Mouse (Mus musculus) forebrain, postnatal 0 days (tissue): Measurements from ENCODE around the gene Twsg1. TPM values are rescaled to one million over a fixed set of nuclear protein-coding genes. Genes with fewer than 3 reads are reported as not detected.

ENCODE experiments used
- ATAC-seq: fragments of 200-750 bp; cut with Nextera tagmentation; 2 replicates; pipeline ENCODE4 v1.8.0; 2017; ENCODE audit warnings: mild to moderate bottlenecking, moderate library complexity
- DNase-seq: peaks from one replicate; pipeline ENCODE4 v3.0.0-alpha.2; 2015
- H3K27ac ChIP-seq: fragments of 300-500 bp; sonication (generic); 2 replicates; pipeline ENCODE4 v1.5.1; 2014; ENCODE audit warnings: low read depth, mild to moderate bottlenecking, antibody characterized with exemption, low read length, moderate library complexity, mixed read lengths
- H3K27me3 ChIP-seq: fragments of 300-500 bp; sonication (generic); 2 replicates; pipeline ENCODE4 v1.6.1; 2014; ENCODE audit warnings: mild to moderate bottlenecking, low read length, mixed read lengths; ENCODE audit not compliant: insufficient read depth
- H3K36me3 ChIP-seq: fragments of 300-500 bp; sonication (generic); 2 replicates; pipeline ENCODE4 v1.6.1; 2014; ENCODE audit warnings: mild to moderate bottlenecking, moderate library complexity; ENCODE audit not compliant: insufficient read depth
- H3K4me1 ChIP-seq: fragments of 300-500 bp; sonication (generic); 2 replicates; pipeline ENCODE4 v1.6.1; 2014; ENCODE audit warnings: antibody characterized with exemption; ENCODE audit not compliant: insufficient read depth
- H3K4me2 ChIP-seq: fragments of 300-500 bp; sonication (generic); 2 replicates; pipeline ENCODE4 v1.6.1; 2014; ENCODE audit warnings: low read depth, mild to moderate bottlenecking, moderate library complexity
- H3K4me3 ChIP-seq: fragments of 300-500 bp; sonication (generic); 2 replicates; pipeline ENCODE4 v1.5.1; 2014; ENCODE audit warnings: low read depth, low read length, mixed read lengths
- H3K9ac ChIP-seq: fragments of 300-500 bp; sonication (generic); 2 replicates; pipeline ENCODE4 v1.6.1; 2014; ENCODE audit warnings: mild to moderate bottlenecking
- H3K9me3 ChIP-seq: fragments of 300-500 bp; sonication (generic); 2 replicates; pipeline ENCODE4 v1.6.1; 2016; ENCODE audit warnings: low read length
- CTCF ChIP-seq: sonication (generic); IDR thresholded peaks from 2 replicates; pipeline ENCODE4 v1.5.1; 2016; ENCODE audit warnings: antibody characterized with exemption, control low read depth, low read depth
- WGBS: fragments of 180-500 bp; shearing (Covaris S2); extraction: QIAGEN DNeasy Blood & Tissue Kit; methylation state at CpG from one replicate; pipeline ENCODE4 v1.1.7; 2014; 5-methylcytosine and 5-hydroxymethylcytosine counted together
- polyA plus RNA-seq: library from polyadenylated mRNA; unstranded; fragments of >200 nt; fragmentation: Nextera tagmentation; extraction: Ambion mirVana; gene quantifications from 2 replicates; pipeline ENCODE4 v1.2.1, GENCODE M21; 2015
- total RNA-seq: library from RNA; depleted of rRNA; stranded (reverse); fragments of >200 nt; gene quantifications from 2 replicates; pipeline ENCODE4 v1.2.3, GENCODE M21; 2014

Gene Twsg1
- total and polyA plus RNA-seq, 2 experiments from 2014 or later, result 46.1 to 50.2 TPM

DNA sequence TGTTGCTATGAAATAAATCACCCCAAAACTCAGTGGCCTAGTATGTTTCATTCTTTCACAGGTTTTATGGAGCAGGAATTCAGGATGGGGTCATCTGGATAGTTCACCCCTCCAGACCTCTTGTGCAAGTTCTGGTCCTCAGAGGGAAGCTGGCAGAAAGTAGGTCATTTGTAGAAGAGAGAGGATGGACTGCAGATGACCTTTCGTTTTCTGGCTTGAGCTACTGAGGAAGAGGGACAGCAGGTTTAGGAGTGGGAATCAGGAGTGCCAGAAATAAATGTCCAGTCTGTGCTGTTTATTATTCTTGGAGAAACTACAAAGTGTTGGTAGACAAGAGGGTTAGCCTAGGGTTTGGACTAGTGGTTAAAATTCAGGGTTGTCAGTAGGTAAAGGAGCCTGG lies 7.3 kb upstream of the Twsg1 start:
- DNase-seq (no peak), ATAC-seq (no peak)
- H3K27ac ChIP-seq, result no peak overlapping the region
- H3K4me1 ChIP-seq, result no peaks in the 10 kb centered on the region
- H3K4me2 ChIP-seq, result no peak overlapping the region
- H3K9ac ChIP-seq, result no peak overlapping the region
- no peaks in the 10 kb centered on the region for H3K27me3 ChIP-seq
- 84% methylated on average over 1 of the region's 1 CpGs for WGBS
- H3K4me3 ChIP-seq, result no peak overlapping the region
- H3K9me3 ChIP-seq, result no peaks in the 10 kb centered on the region
- H3K36me3 ChIP-seq, result no peaks in the 10 kb centered on the region
- no peak for TF ChIP-seq CTCF

DNA sequence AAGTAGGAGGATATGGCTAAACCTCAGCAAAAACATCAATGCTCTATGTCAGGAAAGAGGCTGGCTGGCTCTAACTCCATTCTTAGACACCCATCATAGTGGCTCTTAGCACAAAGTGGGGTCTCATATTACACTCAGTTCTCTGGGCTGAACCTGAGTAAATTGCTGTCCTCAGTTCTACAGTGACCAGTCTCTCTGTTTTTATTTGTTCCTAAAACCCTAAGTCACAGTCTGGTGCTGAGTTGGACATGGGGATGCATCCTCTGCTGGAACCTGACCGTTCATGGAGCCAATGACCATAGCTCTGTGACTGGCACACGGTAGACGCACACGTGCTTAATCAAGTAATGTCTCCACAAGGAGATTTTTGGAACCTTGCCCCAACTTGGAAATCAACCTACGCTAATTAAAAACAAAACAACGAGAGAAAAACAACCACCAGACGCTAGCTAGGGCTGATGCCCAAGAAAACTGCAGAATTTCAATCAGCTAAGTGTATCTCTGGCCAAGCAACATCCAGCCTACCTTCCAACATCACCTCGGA lies 6.8 kb upstream of the Twsg1 start:
- ATAC-seq (no peak), DNase-seq (peak; percentile 30)
- H3K9ac ChIP-seq, result no peak overlapping the region
- H3K36me3 ChIP-seq, result no peaks in the 10 kb centered on the region
- H3K4me1 ChIP-seq, result no peaks in the 10 kb centered on the region
- no peaks in the 10 kb centered on the region for H3K9me3 ChIP-seq
- TF ChIP-seq CTCF, result no peak
- H3K27ac ChIP-seq, result no peak overlapping the region
- WGBS, result 45% methylated on average over 8 of the region's 8 CpGs
- H3K4me2 ChIP-seq, result no peak overlapping the region
- H3K4me3 ChIP-seq, result no peak overlapping the region
- H3K27me3 ChIP-seq, result no peaks in the 10 kb centered on the region

DNA sequence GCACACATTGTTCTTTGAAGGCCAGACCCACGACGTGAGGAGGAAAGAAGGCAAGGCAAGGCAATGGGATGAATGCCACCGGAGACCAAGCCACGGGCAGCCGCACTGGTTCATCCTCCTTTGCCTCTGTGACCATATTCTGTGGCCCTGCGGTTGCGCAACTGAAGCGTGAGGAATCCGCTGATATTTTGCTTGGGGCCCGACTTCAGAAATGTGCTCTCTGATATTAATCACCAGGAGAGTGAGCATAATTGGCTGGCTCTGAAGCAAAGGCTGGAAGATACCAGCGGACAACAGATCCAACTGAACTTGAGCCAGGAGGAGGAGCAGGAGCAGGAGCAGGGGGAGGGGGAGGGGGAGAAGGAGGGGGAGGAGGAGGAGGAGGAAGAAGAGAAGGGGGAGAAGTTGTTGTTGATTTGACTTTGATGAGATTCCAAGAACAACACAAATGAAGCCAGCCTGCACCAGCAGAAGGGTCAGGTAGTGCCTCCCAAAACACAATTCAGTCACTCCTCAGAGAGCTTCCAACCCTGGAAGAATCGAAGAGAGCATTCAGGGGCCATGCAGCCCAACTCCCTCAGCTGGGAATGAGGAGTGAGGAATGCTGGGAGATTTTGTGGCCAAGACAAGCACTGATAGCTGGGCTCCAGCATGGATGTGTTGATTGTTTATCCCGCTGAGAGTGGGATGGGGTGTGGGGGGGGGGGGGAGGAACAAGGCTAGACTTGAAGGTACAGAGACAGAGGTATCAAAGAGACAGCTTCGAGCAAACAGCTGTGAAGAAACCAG lies 6.2 kb upstream of the Twsg1 start:
- no peak for TF ChIP-seq CTCF
- H3K9ac ChIP-seq, result no peak overlapping the region
- no peak overlapping the region for H3K27ac ChIP-seq
- WGBS, result 69% methylated on average over 14 of the region's 14 CpGs
- H3K4me3 ChIP-seq, result no peak overlapping the region
- H3K4me1 ChIP-seq, result no peaks in the 10 kb centered on the region
- H3K36me3 ChIP-seq, result no peaks in the 10 kb centered on the region
- H3K27me3 ChIP-seq, result no peaks in the 10 kb centered on the region
- no peak overlapping the region for H3K4me2 ChIP-seq
- H3K9me3 ChIP-seq, result no peaks in the 10 kb centered on the region
- DNase-seq (no peak), ATAC-seq (no peak)

DNA sequence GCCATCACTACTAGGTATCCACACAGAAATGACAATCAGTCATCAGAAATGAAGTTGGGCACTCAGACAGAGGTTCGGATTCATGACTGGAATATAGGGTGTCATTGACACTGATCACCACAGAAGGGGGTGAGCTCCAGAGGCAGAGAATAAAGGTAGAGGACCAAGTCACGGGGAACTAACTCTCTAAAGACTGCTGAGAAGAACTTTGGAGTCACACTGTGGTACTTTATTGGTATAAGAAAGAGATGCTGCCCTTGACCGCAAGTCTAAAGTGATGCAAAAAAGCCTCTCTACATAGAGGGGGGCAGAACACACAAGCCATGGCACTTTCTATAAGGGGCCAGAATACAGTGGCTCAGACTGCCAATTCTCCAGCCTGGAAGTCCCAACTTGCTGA lies 5.1 kb upstream of the Twsg1 start:
- Histone ChIP-seq H3K27me3 (no peaks in the 10 kb centered on the region), H3K9me3 (no peaks in the 10 kb centered on the region), H3K9ac (no peak overlapping the region), H3K27ac (no peak overlapping the region), H3K4me1 (no peaks in the 10 kb centered on the region), H3K36me3 (no peaks in the 10 kb centered on the region), H3K4me3 (no peak overlapping the region), H3K4me2 (no peak overlapping the region)
- WGBS, result 82% methylated on average over 3 of the region's 3 CpGs
- DNase-seq (no peak), ATAC-seq (no peak)
- no peak for TF ChIP-seq CTCF

DNA sequence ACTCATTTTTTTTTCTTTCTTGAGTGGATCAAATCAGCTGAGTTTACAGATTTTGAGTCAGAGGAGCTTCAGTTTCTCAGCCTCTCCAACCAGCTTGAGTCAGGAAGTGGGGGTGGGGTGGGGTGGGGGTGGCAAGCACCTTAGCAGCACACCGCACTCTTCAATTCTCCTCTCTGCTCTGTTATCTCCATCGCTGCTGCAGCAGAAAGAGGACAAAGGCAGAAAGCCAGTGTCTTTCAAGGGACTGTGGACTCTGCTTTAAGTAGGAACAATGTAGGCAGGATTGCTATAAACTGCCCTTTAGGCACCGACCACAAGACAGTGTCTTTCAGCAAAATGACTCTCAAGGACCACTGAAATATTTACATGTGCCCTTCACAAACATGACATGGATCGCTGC lies 2.9 kb upstream of the Twsg1 start:
- no peak for TF ChIP-seq CTCF
- Histone ChIP-seq H3K27ac (no peak overlapping the region), H3K36me3 (no peaks in the 10 kb centered on the region), H3K9me3 (no peaks in the 10 kb centered on the region), H3K9ac (no peak overlapping the region), H3K4me2 (no peak overlapping the region), H3K4me1 (no peaks in the 10 kb centered on the region), H3K27me3 (no peaks in the 10 kb centered on the region), H3K4me3 (no peak overlapping the region)
- DNase-seq, result no peak
- ATAC-seq, result no peak
- 65% methylated on average over 4 of the region's 4 CpGs for WGBS

DNA sequence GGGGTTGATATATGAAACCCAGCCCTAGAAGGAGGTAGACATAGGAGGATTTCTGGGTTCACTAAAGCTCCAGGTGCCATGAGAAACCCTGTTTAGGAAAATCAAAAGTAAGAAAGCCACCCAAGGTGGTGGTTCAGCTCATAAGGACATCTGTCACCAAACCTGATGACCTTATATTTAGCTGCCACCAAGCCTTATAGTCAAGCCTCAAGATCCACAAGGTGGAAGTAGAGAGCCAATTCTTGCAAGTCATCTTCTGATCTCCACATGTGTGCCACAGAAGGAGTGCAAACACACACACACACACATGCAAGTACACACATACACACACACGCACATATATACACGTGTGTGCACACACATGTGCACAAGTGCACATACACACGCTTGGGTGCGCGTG lies 1.1 kb upstream of the Twsg1 start:
- no peak for ATAC-seq
- peak; percentile 36 for DNase-seq
- TF ChIP-seq CTCF, result peak; percentile 70

DNA sequence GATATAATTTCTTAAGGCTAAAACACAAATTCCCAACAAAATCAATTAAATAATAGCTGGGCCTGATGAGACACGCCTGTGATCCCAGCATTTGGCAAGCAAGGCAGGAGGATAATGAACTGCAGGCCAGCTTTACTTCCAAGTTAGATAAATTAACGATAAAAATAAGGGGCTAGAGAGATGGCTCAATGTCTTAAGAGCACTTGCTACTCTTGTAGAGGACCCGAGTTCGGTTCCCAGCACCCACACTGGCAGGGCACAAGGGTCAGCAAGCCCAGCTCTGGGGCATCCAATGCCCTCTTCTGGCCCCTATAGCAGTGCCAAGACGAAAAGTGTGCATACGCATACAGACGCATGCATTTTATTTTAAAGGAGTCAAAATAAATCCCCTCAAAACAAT lies 843 bp downstream of the Twsg1 start:
- ATAC-seq (peak; percentile 8; the same call in 1 of the 2 replicates), DNase-seq (no peak)
- H3K4me1 ChIP-seq, result no peaks in the 10 kb centered on the region
- WGBS, result 26% methylated on average over 7 of the region's 7 CpGs
- H3K4me3 ChIP-seq, result peak overlapping the region; percentile 93
- TF ChIP-seq CTCF, result 0 out of 2 replicates have a peak, but pooled peaks have one; percentile 3
- H3K36me3 ChIP-seq, result peaks cover 14% of the 10 kb centered on the region
- H3K27me3 ChIP-seq, result no peaks in the 10 kb centered on the region
- no peaks in the 10 kb centered on the region for H3K9me3 ChIP-seq
- H3K27ac ChIP-seq, result no peak overlapping the region
- peak overlapping the region; percentile 98 for H3K9ac ChIP-seq
- peak overlapping the region; percentile 51 for H3K4me2 ChIP-seq

More for the DNA sequence above, 1.1 kb upstream of the Twsg1 start:
- WGBS, result 88% methylated on average over 5 of the region's 5 CpGs
- Histone ChIP-seq H3K9me3 (no peaks in the 10 kb centered on the region), H3K27ac (no peak overlapping the region), H3K4me2 (no peak overlapping the region), H3K36me3 (peaks cover 5% of the 10 kb centered on the region), H3K27me3 (no peaks in the 10 kb centered on the region), H3K4me3 (no peak overlapping the region), H3K9ac (no peak overlapping the region), H3K4me1 (no peaks in the 10 kb centered on the region)
